In the genomic region with DNA sequence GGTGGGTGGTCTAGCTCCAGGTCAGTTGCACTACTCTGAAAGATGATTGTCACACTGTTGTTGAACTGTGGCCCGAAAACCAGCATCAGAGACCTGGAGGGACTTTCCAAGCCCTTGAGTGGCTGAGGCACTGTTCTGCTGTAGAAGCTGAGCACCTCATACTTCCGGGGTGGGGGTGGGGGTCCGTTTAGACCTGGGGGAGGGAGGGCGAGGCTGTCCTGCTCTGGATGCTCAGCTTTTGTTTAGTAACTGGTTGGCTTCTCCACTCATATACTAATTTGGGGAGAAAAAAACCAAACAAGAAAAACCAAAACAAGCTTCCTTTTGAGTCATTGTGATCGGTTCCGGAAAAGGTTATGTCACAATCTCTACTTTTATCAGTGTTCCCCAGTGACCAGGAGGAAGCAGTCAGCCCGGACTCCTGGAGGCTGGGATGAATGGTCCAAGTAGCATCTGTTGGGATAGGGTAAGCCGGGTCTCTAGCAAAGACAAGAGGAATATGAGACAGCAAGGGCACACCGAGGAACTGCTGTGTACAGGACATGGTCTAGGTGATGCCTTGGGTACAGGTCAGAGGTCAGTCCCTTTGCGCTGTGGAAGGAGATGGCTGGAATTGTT, we compare ENCODE assay signal across 12 mouse cellular contexts. TPM values are rescaled to one million over a fixed set of nuclear protein-coding genes. Genes with fewer than 3 reads are reported as not detected.
DNase-seq lines count a peak whose midpoint lies in the region; ATAC-seq and TF ChIP-seq lines count a peak whose summit lies in the region.
"Had no signal": no experiment of that assay in that cellular context is flagged by ENCODE, and none has a peak within 500 bp of the region (broad histone marks: within the 10 kb centered on the region; RNA-seq: fewer than 3 reads in every experiment).

No protein-coding gene starts in this region.

- no peak; the same call in 1 of the 2 replicates for ATAC-seq in midbrain, embryonic 14.5 days (ENCODE audit: low FRiP score, low TSS enrichment)

- 69% methylated on average over 10 of the region's 10 CpGs for WGBS in kidney, adult 2 months
- WGBS in midbrain, embryonic 14.5 days = 84% methylated on average over 10 of the region's 10 CpGs

- no peaks in the 10 kb centered on the region for H3K27me3 ChIP-seq in kidney, adult 2 months (replicated peaks; ENCODE audit: control insufficient read depth, insufficient read depth, low read length)
- H3K27me3 ChIP-seq in megakaryocyte, embryonic 14.5 days (replicated peaks) = peaks cover 85% of the 10 kb centered on the region
- H3K27me3 ChIP-seq in midbrain, embryonic 14.5 days (ENCODE audit: control insufficient read depth, insufficient read depth, low read length) = no peaks in the 10 kb centered on the region
- H3K27me3 ChIP-seq: hindbrain, embryonic 15.5 days had no signal

- H3K9ac ChIP-seq in midbrain, embryonic 14.5 days (replicated peaks; ENCODE audit: low read length) = no peak overlapping the region
- H3K9ac ChIP-seq: hindbrain, embryonic 15.5 days; lung, embryonic 14.5 days had no signal

- peak; percentile 33 for DNase-seq in kidney, adult 2 months
- no peak for DNase-seq in kidney, postnatal 25 days
- DNase-seq in thymus, postnatal 25 days = peak; percentile 22
- DNase-seq in thymus, postnatal 14 days = no peak
- DNase-seq in adrenal gland, adult (ENCODE audit: inconsistent age in 2 of 2, low spot score in 1 of 2) = no peak
- no peak for DNase-seq in midbrain, embryonic 14.5 days
- DNase-seq in urinary bladder, postnatal 14 days (ENCODE audit: low spot score) = no peak
- DNase-seq: lung, embryonic 14.5 days had no signal

- no peak for TF ChIP-seq CTCF in kidney, adult 2 months (conservative IDR thresholded peaks at IDR 0.05; ENCODE audit: insufficient read depth, insufficient read length, low read depth, low read length)

- no peak overlapping the region for H3K4me2 ChIP-seq in midbrain, embryonic 14.5 days (ENCODE audit: low read length)
- H3K4me2 ChIP-seq: hindbrain, embryonic 15.5 days; lung, embryonic 14.5 days had no signal

- peak overlapping the region; percentile 36; the same call in 1 of the 2 replicates for H3K27ac ChIP-seq in kidney, adult 2 months (ENCODE audit: insufficient read depth, low read depth, low read length)
- H3K27ac ChIP-seq in midbrain, embryonic 14.5 days (replicated peaks; ENCODE audit: low read depth, low read length) = no peak overlapping the region
- H3K27ac ChIP-seq: hindbrain, embryonic 15.5 days; kidney, postnatal 0 days had no signal

- H3K36me3 ChIP-seq in kidney, adult 2 months (ENCODE audit: control insufficient read depth, insufficient read depth, low read length) = no peaks in the 10 kb centered on the region
- H3K36me3 ChIP-seq in megakaryocyte, embryonic 14.5 days (replicated peaks; ENCODE audit: low read length) = no peaks in the 10 kb centered on the region
- no peaks in the 10 kb centered on the region for H3K36me3 ChIP-seq in midbrain, embryonic 14.5 days (ENCODE audit: control insufficient read depth, insufficient read depth, low read length)
- H3K36me3 ChIP-seq: hindbrain, embryonic 15.5 days had no signal

- H3K9me3 ChIP-seq in megakaryocyte, embryonic 14.5 days = no peaks in the 10 kb centered on the region
- no peaks in the 10 kb centered on the region for H3K9me3 ChIP-seq in midbrain, embryonic 14.5 days (ENCODE audit: control insufficient read depth, low read length)
- H3K9me3 ChIP-seq: hindbrain, embryonic 15.5 days had no signal

- no peaks in the 10 kb centered on the region for H3K4me1 ChIP-seq in kidney, adult 2 months (ENCODE audit: control insufficient read depth, insufficient read depth, low read length)
- H3K4me1 ChIP-seq in megakaryocyte, embryonic 14.5 days = peaks cover 18% of the 10 kb centered on the region
- H3K4me1 ChIP-seq in midbrain, embryonic 14.5 days (ENCODE audit: control insufficient read depth, insufficient read depth, low read length) = no peaks in the 10 kb centered on the region
- H3K4me1 ChIP-seq: hindbrain, embryonic 15.5 days had no signal

- TF ChIP-seq POLR2A in kidney, adult 2 months (IDR thresholded peaks at IDR 0.05; ENCODE audit: low read depth, low read length) = no peak

- no peak overlapping the region for H3K4me3 ChIP-seq in kidney, adult 2 months (ENCODE audit: insufficient read depth, low read depth, low read length)
- peak overlapping the region; percentile 69 for H3K4me3 ChIP-seq in megakaryocyte, embryonic 14.5 days (replicated peaks)
- no peak overlapping the region for H3K4me3 ChIP-seq in midbrain, embryonic 14.5 days (replicated peaks; ENCODE audit: low read depth, low read length)
- H3K4me3 ChIP-seq: hindbrain, embryonic 15.5 days; myocyte had no signal

RNA-seq across cellular contexts. Expression of a gene that starts 17.5 kb away (rescaled TPM):
- polyA plus RNA-seq in kidney, adult 2 months (2012; rRNA removed) = 13.3 and 19.0 TPM in 2 replicates
- polyA plus RNA-seq in megakaryocyte, embryonic 14.5 days (2012; ENCODE audit: insufficient read depth, low replicate concordance) = 0.74 and 1.4 TPM in 2 replicates
- 0.50 and 0.71 TPM in 2 replicates for polyA plus RNA-seq in midbrain, embryonic 14.5 days (2014; fragmentation: Nextera tagmentation; extraction: Ambion mirVana)

RNA-seq across cellular contexts. Expression of a gene that starts 43.1 kb away (rescaled TPM):
- polyA plus RNA-seq in kidney, adult 2 months (2012; rRNA removed) = 0.23 and 0.41 TPM in 2 replicates
- not detected in 2 replicates for polyA plus RNA-seq in megakaryocyte, embryonic 14.5 days (2012; ENCODE audit: insufficient read depth, low replicate concordance)
- 0.09 TPM in 1 of 2 replicates, not detected in the other for polyA plus RNA-seq in midbrain, embryonic 14.5 days (2014; fragmentation: Nextera tagmentation; extraction: Ambion mirVana)

RNA-seq across cellular contexts. Expression of a gene that starts 44.8 kb away (rescaled TPM):
- 0.34 and 1.1 TPM in 2 replicates for polyA plus RNA-seq in kidney, adult 2 months (2012; rRNA removed)
- polyA plus RNA-seq in megakaryocyte, embryonic 14.5 days (2012; ENCODE audit: insufficient read depth, low replicate concordance) = not detected in 2 replicates
- not detected in 2 replicates for polyA plus RNA-seq in midbrain, embryonic 14.5 days (2014; fragmentation: Nextera tagmentation; extraction: Ambion mirVana)
- polyA plus RNA-seq: hindbrain, embryonic 15.5 days had no signal

Comparison
In these comparisons a context has a peak if more than half of its experiments do, and no peak if none do; other contexts are left out.
1. DNase-seq: peak in kidney, adult 2 months (single experiment) and thymus, postnatal 25 days (single experiment); none in kidney, postnatal 25 days (0 of 2), thymus, postnatal 14 days (single experiment), adrenal gland, adult (0 of 2), midbrain, embryonic 14.5 days (single experiment) and urinary bladder, postnatal 14 days (single experiment).